Mouse (Mus musculus) MEL (cell line): Measurements from ENCODE around the gene Nrarp. TPM values are rescaled to one million over a fixed set of nuclear protein-coding genes. Genes with fewer than 3 reads are reported as not detected.

ENCODE experiments used
- DNase-seq: peaks from one replicate; pipeline ENCODE4 v3.0.0; 2011; ENCODE audit warnings: low read depth, low spot score
- H3K27ac ChIP-seq: 2 replicates; pipeline ENCODE4 v1.5.1; 2012; ENCODE audit warnings: low read depth, mild to moderate bottlenecking, control low read depth, low read length, moderate library complexity; ENCODE audit not compliant: control insufficient read depth
- H3K27me3 ChIP-seq, 2 experiments: fragments of 150-350 bp in 1 of 2; sonication (generic) in 1 of 2; 2 replicates each; pipeline ENCODE4 v1.6.1; 2012; ENCODE audit warnings: low read length in 2 of 2, mild to moderate bottlenecking in 2 of 2, improper control_type of control experiment in 1 of 2, moderate library complexity in 1 of 2; ENCODE audit not compliant: insufficient read depth in 2 of 2, control insufficient read depth in 1 of 2
- H3K36me3 ChIP-seq, 2 experiments: 2 replicates each; pipeline ENCODE4 v1.6.1; 2012 to 2014; ENCODE audit warnings: low read length in 2 of 2, improper control_type of control experiment in 1 of 2, inconsistent platforms in 1 of 2, mild to moderate bottlenecking in 1 of 2; ENCODE audit not compliant: insufficient read depth in 2 of 2, control insufficient read depth in 1 of 2
- H3K4me1 ChIP-seq, 2 experiments: fragments of 150-350 bp in 1 of 2; sonication (generic) in 1 of 2; 2 replicates each; pipeline ENCODE4 v1.6.1; 2012; ENCODE audit warnings: low read length in 2 of 2, improper control_type of control experiment in 1 of 2, mild to moderate bottlenecking in 1 of 2; ENCODE audit not compliant: insufficient read depth in 2 of 2, control insufficient read depth in 1 of 2
- H3K4me3 ChIP-seq, 2 experiments: fragments of 150-350 bp in 1 of 2; sonication (generic) in 1 of 2; 2 replicates each; pipeline ENCODE4 v1.5.1; 2012; ENCODE audit warnings: low read depth in 2 of 2, low read length in 2 of 2, mild to moderate bottlenecking in 2 of 2, moderate library complexity in 2 of 2, control low read depth in 1 of 2, improper control_type of control experiment in 1 of 2; ENCODE audit not compliant: control insufficient read depth in 1 of 2, insufficient read depth in 1 of 2
- H3K79me2 ChIP-seq: 2 replicates; pipeline ENCODE4 v1.6.1; 2012; ENCODE audit warnings: mild to moderate bottlenecking, low read length, moderate library complexity; ENCODE audit not compliant: control insufficient read depth, poor library complexity, insufficient read depth
- H3K9ac ChIP-seq: 2 replicates; pipeline ENCODE4 v1.6.1; 2012; ENCODE audit warnings: low read depth, mild to moderate bottlenecking, control low read depth, low read length, moderate library complexity; ENCODE audit not compliant: control insufficient read depth, poor library complexity, severe bottlenecking
- H3K9me3 ChIP-seq: fragments of 150-350 bp; sonication (generic); replicated peaks from 2 replicates; pipeline ENCODE4 v1.6.1; 2012; ENCODE audit warnings: mild to moderate bottlenecking, low read length, improper control_type of control experiment, moderate library complexity; ENCODE audit not compliant: insufficient read depth
- BHLHE40 ChIP-seq: IDR thresholded peaks from 2 replicates; pipeline ENCODE4 v1.6.1; 2012; ENCODE audit warnings: low read depth, mild to moderate bottlenecking, inconsistent platforms, low read length, improper control_type of control experiment, borderline replicate concordance
- CHD2 ChIP-seq: IDR thresholded peaks from 2 replicates; pipeline ENCODE4 v1.6.1; 2011; ENCODE audit warnings: low read length, improper control_type of control experiment
- CTCF ChIP-seq, 3 experiments: IDR thresholded peaks in 2 of 3; conservative IDR thresholded peaks in 1 of 3; 2 replicates each; pipeline ENCODE4 v1.5.1; 2011 to 2012; ENCODE audit warnings: low read length in 3 of 3, low read depth in 2 of 3, mild to moderate bottlenecking in 2 of 3, improper control_type of control experiment in 1 of 3, inconsistent platforms in 1 of 3, mixed read lengths in 1 of 3, moderate library complexity in 1 of 3; ENCODE audit not compliant: control insufficient read depth in 1 of 3, insufficient read depth in 1 of 3, poor library complexity in 1 of 3, severe bottlenecking in 1 of 3
- ETS1 ChIP-seq: IDR thresholded peaks from 2 replicates; pipeline ENCODE4 v1.6.1; 2012; ENCODE audit warnings: low read depth, mild to moderate bottlenecking, inconsistent platforms, low read length, improper control_type of control experiment, moderate library complexity
- GABPA ChIP-seq: IDR thresholded peaks from 2 replicates; pipeline ENCODE4 v1.6.1; 2012; ENCODE audit warnings: low read depth, mild to moderate bottlenecking, inconsistent platforms, low read length, improper control_type of control experiment, moderate library complexity
- KAT2A ChIP-seq: conservative IDR thresholded peaks from 2 replicates; pipeline ENCODE4 v1.6.1; 2012; ENCODE audit warnings: low read depth, low read length, improper control_type of control experiment, inconsistent platforms
- MAX ChIP-seq: IDR thresholded peaks from 2 replicates; pipeline ENCODE4 v1.6.1; 2011; ENCODE audit warnings: low read length, improper control_type of control experiment
- MAZ ChIP-seq: IDR thresholded peaks from 2 replicates; pipeline ENCODE4 v1.6.1; 2012; ENCODE audit warnings: low read depth, mild to moderate bottlenecking, inconsistent platforms, low read length, improper control_type of control experiment
- MEF2A ChIP-seq: IDR thresholded peaks from 2 replicates; pipeline ENCODE4 v1.6.1; 2014; ENCODE audit warnings: low read depth, mild to moderate bottlenecking, inconsistent platforms, low read length, improper control_type of control experiment; ENCODE audit not compliant: poor library complexity, insufficient replicate concordance, severe bottlenecking; ENCODE audit errors: extremely low read depth
- MXI1 ChIP-seq: IDR thresholded peaks from 2 replicates; pipeline ENCODE4 v1.6.1; 2011; ENCODE audit warnings: mild to moderate bottlenecking, low read depth, low read length, improper control_type of control experiment
- MYC ChIP-seq: IDR thresholded peaks from 2 replicates; pipeline ENCODE4 v1.6.1; 2011; ENCODE audit warnings: low read depth, mild to moderate bottlenecking, low read length, improper control_type of control experiment, moderate library complexity
- NELFE ChIP-seq: IDR thresholded peaks from 2 replicates; pipeline ENCODE4 v1.6.1; 2011; ENCODE audit warnings: low read depth, low read length, improper control_type of control experiment
- NRF1 ChIP-seq: IDR thresholded peaks from 2 replicates; pipeline ENCODE4 v1.6.1; 2014; ENCODE audit warnings: low read depth, mild to moderate bottlenecking, inconsistent platforms, low read length, improper control_type of control experiment, moderate library complexity; ENCODE audit not compliant: poor library complexity, insufficient read depth, severe bottlenecking
- POLR2A ChIP-seq, 2 experiments: IDR thresholded peaks; 2 replicates each; pipeline ENCODE4 v1.6.1; 2011 to 2012; ENCODE audit warnings: low read length in 2 of 2, mild to moderate bottlenecking in 2 of 2, control low read depth in 1 of 2, improper control_type of control experiment in 1 of 2, low read depth in 1 of 2, moderate library complexity in 1 of 2; ENCODE audit not compliant: control insufficient read depth in 1 of 2, insufficient read depth in 1 of 2, poor library complexity in 1 of 2
- POLR2AphosphoS2 ChIP-seq: IDR thresholded peaks from 2 replicates; pipeline ENCODE4 v1.6.1; 2011; ENCODE audit warnings: low read length, improper control_type of control experiment
- RAD21 ChIP-seq: IDR thresholded peaks from 2 replicates; pipeline ENCODE4 v1.6.1; 2011; ENCODE audit warnings: mild to moderate bottlenecking, low read depth, low read length, improper control_type of control experiment
- SMC3 ChIP-seq: IDR thresholded peaks from 2 replicates; pipeline ENCODE4 v1.6.1; 2011; ENCODE audit warnings: low read depth, low read length, improper control_type of control experiment
- TCF12 ChIP-seq: IDR thresholded peaks from 2 replicates; pipeline ENCODE4 v1.6.1; 2014; ENCODE audit warnings: low read depth, mild to moderate bottlenecking, inconsistent platforms, low read length, improper control_type of control experiment, moderate library complexity
- USF2 ChIP-seq, 2 experiments: IDR thresholded peaks; 2 replicates each; pipeline ENCODE4 v1.6.1; 2011 to 2012; ENCODE audit warnings: improper control_type of control experiment in 2 of 2, low read length in 2 of 2, borderline replicate concordance in 1 of 2, inconsistent platforms in 1 of 2, low read depth in 1 of 2, mild to moderate bottlenecking in 1 of 2; ENCODE audit not compliant: insufficient read depth in 1 of 2
- ZC3H11A ChIP-seq: IDR thresholded peaks from 2 replicates; pipeline ENCODE4 v1.6.1; 2012; ENCODE audit warnings: low read depth, mild to moderate bottlenecking, inconsistent platforms, low read length, improper control_type of control experiment
- ZKSCAN1 ChIP-seq: IDR thresholded peaks from 2 replicates; pipeline ENCODE4 v1.6.1; 2012; ENCODE audit warnings: low read depth, mild to moderate bottlenecking, inconsistent platforms, low read length, improper control_type of control experiment, moderate library complexity
- polyA plus RNA-seq, 2 experiments: library from polyadenylated mRNA; stranded (reverse) in 1 of 2; unstranded in 1 of 2; fragments of >175 nt in 1 of 2; fragments of >200 nt in 1 of 2; gene quantifications; 2 replicates each; pipeline versions ENCODE4 v1.2.1 to v1.2.4; 2012; ENCODE audit warnings: low replicate concordance in 2 of 2, low read depth in 1 of 2; ENCODE audit not compliant: insufficient read length in 2 of 2, insufficient read depth in 1 of 2, missing spikeins in 1 of 2
- total RNA-seq: library from RNA; depleted of rRNA; stranded (reverse); fragments of 300-350 nt; gene quantifications from 2 replicates; pipeline ENCODE4 v1.2.3, GENCODE M21; 2012

Nrarp gene
- total and polyA plus RNA-seq, 3 experiments: 6.5 to 12.3 TPM; not detected in 1

- Histone ChIP-seq H3K4me1 (peaks cover 1 to 11% of the 10 kb centered on the region in 2 experiments; a peak in 3 of 4 replicates), H3K4me3 (no peak overlapping the region), H3K79me2 (peaks cover 8% of the 10 kb centered on the region), H3K27me3 (no peaks in the 10 kb centered on the region), H3K36me3 (peaks cover 0 to 5% of the 10 kb centered on the region in 2 experiments; a peak in 2 of 4 replicates), H3K9me3 (no peaks in the 10 kb centered on the region), H3K9ac (no peak overlapping the region), H3K27ac (no peak overlapping the region)
- no peak for DNase-seq
- no peak for TF ChIP-seq BHLHE40
- TF ChIP-seq NELFE: no peak
- no peak for TF ChIP-seq MAX
- TF ChIP-seq MYC: no peak
- TF ChIP-seq ETS1: no peak
- no peak for TF ChIP-seq ZC3H11A
- no peak for TF ChIP-seq POLR2AphosphoS2
Observed at GRCm38 (mm10) chr2:25184496-25184895, 3.9 kb downstream of the Nrarp start.

GRCm38 (mm10) chr2:25185625-25186574 lies 5.3 kb downstream of the Nrarp start:
- H3K27me3 ChIP-seq: no peaks in the 10 kb centered on the region

More at GRCm38 (mm10) chr2:25185625-25186574, 5.3 kb downstream of the Nrarp start:
- H3K9ac ChIP-seq: peak overlapping the region; percentile 84
- TF ChIP-seq MYC (no peak), MAZ (no peak), POLR2AphosphoS2 (no peak), CTCF (IDR thresholded peaks at IDR 0.05 in 2 of 3, conservative IDR thresholded peaks at IDR 0.05 in 1 of 3; ENCODE audit: control insufficient read depth in 1 of 3, insufficient read depth in 1 of 3, low read depth in 2 of 3, low read length in 3 of 3, poor library complexity in 1 of 3, severe bottlenecking in 1 of 3) (peak; percentile 35 to 58 (median 43)), MXI1 (peak; percentile 18; the same call in 1 of the 2 replicates), NRF1 (no peak), KAT2A (no peak), POLR2A (IDR thresholded peaks at IDR 0.05; ENCODE audit: control insufficient read depth in 1 of 2, insufficient read depth in 1 of 2, low read depth in 1 of 2, low read length in 2 of 2, poor library complexity in 1 of 2) (peak in 1 of 2 experiments; percentile 38; a peak in 2 of 4 replicates), RAD21 (peak; percentile 31), TCF12 (0 out of 2 replicates have a peak, but pooled peaks have one; percentile 9), MEF2A (no peak), USF2 (IDR thresholded peaks at IDR 0.05; ENCODE audit: borderline replicate concordance in 1 of 2, insufficient read depth in 1 of 2, low read depth in 1 of 2, low read length in 2 of 2) (no peak), ZC3H11A (peak; percentile 27; the same call in 1 of the 2 replicates), GABPA (no peak), ZKSCAN1 (no peak), SMC3 (peak; percentile 26), CHD2 (no peak)
- peaks cover 0 to 5% of the 10 kb centered on the region in 2 experiments; a peak in 2 of 4 replicates for H3K36me3 ChIP-seq
- peak; percentile 67 for DNase-seq
- no peak overlapping the region for H3K27ac ChIP-seq
- peak overlapping the region; percentile 73 to 95 for H3K4me3 ChIP-seq
- H3K79me2 ChIP-seq: peaks cover 8% of the 10 kb centered on the region
- H3K4me1 ChIP-seq: peaks cover 1 to 6% of the 10 kb centered on the region in 2 experiments; a peak in 2 of 4 replicates
- no peaks in the 10 kb centered on the region for H3K9me3 ChIP-seq
